Comparison of ENCODE assay signal across 43 mouse cellular contexts in genomic region chr8:46302121-46302520, GRCm38 (mm10). TPM values are rescaled to one million over a fixed set of nuclear protein-coding genes. Genes with fewer than 3 reads are reported as not detected.
"Had no signal": no experiment of that assay in that cellular context is flagged by ENCODE, and none has a peak within 500 bp of the region (broad histone marks: within the 10 kb centered on the region; RNA-seq: fewer than 3 reads in every experiment).

No protein-coding gene starts in this region.

- H3K4me1 ChIP-seq: limb, embryonic 10.5 days; limb, embryonic 12.5 days; limb, embryonic 13.5 days; lung, embryonic 15.5 days; midbrain, embryonic 12.5 days; midbrain, embryonic 13.5 days; midbrain, embryonic 15.5 days had no signal

- H3K4me2 ChIP-seq: limb, embryonic 12.5 days; limb, embryonic 13.5 days; limb, embryonic 15.5 days; liver, embryonic 11.5 days; liver, embryonic 12.5 days; liver, embryonic 13.5 days; liver, embryonic 15.5 days; lung, embryonic 14.5 days; lung, embryonic 15.5 days; midbrain, embryonic 12.5 days; midbrain, embryonic 13.5 days; midbrain, embryonic 15.5 days had no signal

- H3K9me3 ChIP-seq: limb, embryonic 10.5 days; limb, embryonic 12.5 days; limb, embryonic 13.5 days; limb, embryonic 15.5 days; liver, embryonic 12.5 days; liver, embryonic 13.5 days; liver, embryonic 15.5 days; lung, embryonic 15.5 days; midbrain, embryonic 10.5 days; midbrain, embryonic 12.5 days; midbrain, embryonic 13.5 days; midbrain, embryonic 15.5 days had no signal

- H3K9ac ChIP-seq: limb, embryonic 12.5 days; limb, embryonic 13.5 days; limb, embryonic 15.5 days; liver, embryonic 12.5 days; liver, embryonic 13.5 days; liver, embryonic 14.5 days; liver, embryonic 15.5 days; liver, postnatal 0 days; lung, embryonic 14.5 days; lung, embryonic 15.5 days; midbrain, embryonic 12.5 days; midbrain, embryonic 13.5 days; midbrain, embryonic 15.5 days had no signal

- H3K4me3 ChIP-seq: left cerebral cortex, adult 2 months; limb, embryonic 10.5 days; limb, embryonic 12.5 days; limb, embryonic 13.5 days; limb, embryonic 15.5 days; liver, embryonic 12.5 days; liver, embryonic 13.5 days; liver, embryonic 15.5 days; lung, embryonic 15.5 days; megakaryocyte, embryonic 14.5 days; midbrain, embryonic 10.5 days; midbrain, embryonic 12.5 days; midbrain, embryonic 13.5 days; midbrain, embryonic 15.5 days; myocyte had no signal

- H3K36me3 ChIP-seq: limb, embryonic 10.5 days; limb, embryonic 12.5 days; limb, embryonic 13.5 days; limb, embryonic 15.5 days; liver, embryonic 12.5 days; liver, embryonic 13.5 days; liver, embryonic 15.5 days; lung, embryonic 15.5 days; midbrain, embryonic 10.5 days; midbrain, embryonic 12.5 days; midbrain, embryonic 13.5 days; midbrain, embryonic 15.5 days had no signal

- DNase-seq: left cerebral cortex, postnatal 4 days; liver; liver, embryonic 13.5 days; liver, postnatal 0 days; lung, adult 18-20 months; lung, adult 2 months; lung, embryonic 14.5 days; lung, postnatal 10 days; lung, postnatal 14 days; lung, postnatal 36 days; lung, postnatal 4 days; midbrain, embryonic 14.5 days had no signal

- ATAC-seq: liver, embryonic 12.5 days; liver, postnatal 0 days; lung, postnatal 0 days; midbrain, embryonic 13.5 days; midbrain, embryonic 15.5 days had no signal

- H3K27ac ChIP-seq: left cerebral cortex, adult 2 months; limb, embryonic 10.5 days; limb, embryonic 12.5 days; limb, embryonic 13.5 days; limb, embryonic 15.5 days; liver, embryonic 12.5 days; liver, embryonic 13.5 days; liver, embryonic 14.5 days; liver, embryonic 15.5 days; lung, embryonic 15.5 days; macrophage; midbrain, embryonic 10.5 days; midbrain, embryonic 12.5 days; midbrain, embryonic 13.5 days; midbrain, embryonic 15.5 days had no signal

RNA-seq across cellular contexts. Expression of gene Helt, which starts 7.7 kb away (rescaled TPM):
- total RNA-seq: left cerebral cortex, adult 18-20 months; left cerebral cortex, adult 2 months; left cerebral cortex, postnatal 10 days; left cerebral cortex, postnatal 14 days; left cerebral cortex, postnatal 25 days; left cerebral cortex, postnatal 36 days; liver, adult 2 months; megakaryocyte progenitor cell, adult 5-6 weeks; megakaryocyte, adult 5-6 weeks; megakaryocyte-erythroid progenitor cell, adult 5-6 weeks; monocyte, adult 5-6 weeks had no signal
- polyA plus RNA-seq: limb, embryonic 10.5 days; limb, embryonic 11.5 days; limb, embryonic 12.5 days; limb, embryonic 13.5 days; limb, embryonic 15.5 days; liver, adult 2 months; liver, embryonic 11.5 days; liver, embryonic 12.5 days; liver, embryonic 14.5 days; liver, embryonic 15.5 days; liver, embryonic 16.5 days; liver, postnatal 0 days; lung, adult 2 months; lung, embryonic 14.5 days; lung, embryonic 15.5 days; lung, embryonic 16.5 days; lung, postnatal 0 days; macrophage; myocyte had no signal
